Mouse (Mus musculus) thymus, postnatal 36 days (tissue): ENCODE measurements around the gene Gm20388.

Source experiments
- DNase-seq, 2 experiments: peaks; one replicate each; pipeline ENCODE4 v3.0.0; 2022; ENCODE audit warnings: mixed read lengths in 2 of 2

The Gm20388 gene

DNA sequence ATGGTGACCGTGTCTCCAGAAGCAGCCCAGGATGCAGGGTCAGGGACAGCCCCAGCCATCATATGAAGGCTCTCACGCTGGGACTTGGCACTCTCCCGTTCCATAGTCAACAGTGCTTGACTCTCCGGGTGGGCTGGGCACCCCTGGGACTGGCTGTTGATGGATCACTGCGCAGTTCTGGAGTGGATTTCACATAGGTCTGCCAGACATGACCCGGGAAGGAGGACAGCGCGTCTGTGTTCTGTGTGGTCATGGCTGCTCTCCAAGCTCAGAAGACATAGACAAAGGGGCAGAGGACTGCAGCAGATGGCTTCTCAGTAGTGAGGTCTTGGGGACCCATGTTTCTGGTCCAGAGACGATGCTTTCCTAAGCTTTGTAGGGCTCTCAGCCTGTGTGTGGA is 2140.0 kb downstream of the Gm20388 start:
- DNase-seq, result no peak

DNA sequence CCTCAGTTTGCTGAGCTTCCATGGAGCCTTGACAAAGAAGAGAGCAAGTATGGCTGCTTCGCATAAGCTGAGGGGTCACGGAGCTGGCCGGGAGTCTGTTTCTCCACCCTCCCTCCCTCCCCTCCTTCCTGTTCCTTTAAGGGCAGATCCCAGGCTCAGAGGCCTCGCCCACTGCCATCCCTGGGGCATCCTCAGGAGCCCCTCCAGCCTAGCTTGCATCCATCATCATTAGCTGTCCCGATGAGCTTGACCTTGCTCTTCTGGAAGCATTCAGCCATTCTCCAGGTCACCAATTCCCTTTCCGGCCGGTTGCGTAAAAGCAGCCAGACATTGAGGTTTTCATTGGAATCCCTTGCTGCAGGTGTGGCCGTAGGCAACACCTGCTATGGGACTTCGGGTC is 2144.7 kb downstream of the Gm20388 start:
- no peak for DNase-seq

DNA sequence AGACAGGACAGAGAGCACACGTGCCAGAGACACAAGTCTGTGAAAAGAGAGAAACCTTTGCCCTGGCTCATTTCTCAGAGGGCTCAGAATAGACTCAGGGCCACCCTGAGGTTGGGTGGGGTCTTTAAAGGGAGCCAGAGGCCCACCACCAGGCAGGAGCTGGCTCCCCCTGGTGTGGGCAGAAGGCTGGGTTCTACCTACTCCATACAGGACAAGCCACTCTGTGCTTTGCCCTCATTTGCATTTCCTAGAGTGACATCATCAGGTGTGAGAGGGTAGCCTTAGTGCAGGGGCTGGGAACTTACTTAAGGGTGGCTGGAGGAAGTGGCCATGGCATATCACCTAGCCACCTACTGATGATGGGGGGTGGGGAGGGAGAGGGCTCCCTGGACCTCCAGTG is 2145.5 kb downstream of the Gm20388 start:
- DNase-seq, result no peak

DNA sequence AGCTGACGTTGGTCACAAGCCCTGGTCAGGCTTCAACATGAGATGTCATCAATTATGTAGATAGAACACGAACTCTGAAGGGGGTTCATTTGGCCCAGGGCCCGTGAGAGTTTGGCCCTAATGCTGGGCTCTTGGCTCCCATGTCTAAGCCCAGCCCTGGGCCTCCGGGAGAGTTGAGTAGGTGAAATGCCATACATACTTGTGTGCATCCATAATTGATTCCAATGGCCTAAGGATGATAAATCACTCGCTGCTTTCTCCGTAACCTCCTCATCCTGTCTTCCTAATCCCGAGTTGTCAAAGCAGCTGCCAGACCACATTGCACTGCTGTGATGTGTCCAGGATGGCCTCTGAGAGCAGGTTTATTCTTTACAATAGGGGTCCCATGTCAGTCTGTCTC is 2146.2 kb downstream of the Gm20388 start:
- DNase-seq, result no peak

DNA sequence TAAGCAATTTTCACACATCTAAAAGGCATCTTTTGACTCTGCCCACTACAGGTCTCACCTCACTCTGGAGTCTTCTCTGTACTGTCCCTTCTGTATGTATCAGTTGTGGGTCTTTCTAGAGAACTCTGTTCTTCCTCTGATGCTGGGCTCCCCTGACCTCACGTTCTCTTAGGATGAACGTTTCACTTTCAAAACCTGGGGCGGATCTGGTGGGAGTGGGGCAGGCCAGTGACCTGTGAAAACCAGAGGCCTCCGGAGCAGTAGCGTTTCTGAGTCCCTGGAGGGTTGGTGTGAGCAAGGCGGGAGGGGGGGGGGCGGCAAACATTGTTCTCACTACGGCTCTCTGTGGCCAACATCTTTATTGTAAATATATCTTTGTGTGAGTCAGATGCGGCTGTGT is 2147.9 kb downstream of the Gm20388 start:
- no peak for DNase-seq

DNA sequence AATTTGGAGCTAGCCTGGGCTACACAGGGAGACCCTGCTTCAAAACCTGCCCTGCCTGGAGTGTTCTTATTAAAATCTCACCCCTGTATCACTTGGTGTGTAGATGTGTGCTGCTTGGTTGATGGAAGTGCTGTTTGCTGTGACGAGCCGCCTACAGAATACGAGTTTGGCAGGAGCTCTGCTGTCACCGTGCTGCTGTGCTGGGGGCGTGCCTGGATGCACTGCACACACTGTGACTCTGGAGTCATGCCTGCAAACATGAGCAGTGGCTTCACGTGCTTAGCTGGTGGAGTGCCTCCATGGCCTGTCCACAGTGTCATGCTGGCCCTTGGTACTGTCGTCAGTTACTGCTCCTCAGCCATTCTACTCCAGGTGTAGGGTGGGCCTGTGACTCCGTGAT is 2148.3 kb downstream of the Gm20388 start:
- DNase-seq, result no peak

DNA sequence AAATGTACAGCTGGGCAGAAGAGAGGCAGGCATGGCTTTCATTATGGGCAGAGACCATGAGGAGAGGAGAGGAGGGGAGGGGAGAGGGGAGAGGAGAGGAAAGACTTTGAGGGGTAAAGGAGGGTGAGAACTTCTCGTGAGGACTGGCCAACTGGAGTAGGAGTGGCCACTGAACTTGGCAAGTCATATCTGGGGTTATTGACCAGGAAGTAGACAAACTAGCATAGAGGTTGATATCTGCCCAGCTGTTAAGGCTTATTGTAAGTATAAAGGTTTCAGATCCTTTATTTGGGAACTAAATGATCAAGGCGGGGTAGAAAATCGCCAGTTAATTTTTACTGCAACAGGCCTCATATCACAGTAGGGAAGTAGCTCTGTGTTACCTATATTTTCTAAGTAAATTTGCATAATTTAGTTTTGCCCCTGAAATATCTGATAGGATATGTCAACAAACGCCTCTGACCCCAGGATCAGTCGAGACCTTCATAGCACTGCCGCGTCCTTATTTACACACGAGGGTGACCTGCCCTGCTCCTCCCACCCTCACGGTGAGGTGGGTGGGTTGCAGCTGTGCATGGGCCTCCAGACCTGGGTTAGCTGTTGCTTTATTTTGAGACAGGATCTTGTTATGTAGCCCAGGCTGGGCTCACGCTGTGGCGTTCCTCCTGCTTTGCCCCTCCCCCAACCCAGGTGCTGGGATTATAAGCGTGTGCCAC is 2152.0 kb downstream of the Gm20388 start:
- DNase-seq, result no peak

DNA sequence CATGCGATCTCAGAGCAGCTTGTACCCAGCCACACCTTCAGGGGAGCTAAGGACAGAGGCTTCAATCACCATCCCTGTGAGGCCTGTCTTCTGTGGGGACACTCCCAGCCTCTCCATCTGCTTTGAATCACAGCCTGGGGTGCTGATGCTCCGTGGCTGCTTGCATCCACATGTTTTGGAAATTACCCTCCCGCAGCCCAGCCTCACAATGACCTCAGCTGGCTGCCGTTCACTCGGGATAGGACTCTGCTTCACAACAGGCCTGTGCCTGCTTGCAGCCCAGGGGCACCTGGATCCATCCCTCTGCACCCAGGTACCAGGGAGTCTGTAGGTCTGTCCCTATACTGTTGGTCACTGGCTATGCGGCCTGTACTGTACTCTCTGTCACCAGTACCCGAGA is 2153.7 kb downstream of the Gm20388 start:
- DNase-seq, result no peak

DNA sequence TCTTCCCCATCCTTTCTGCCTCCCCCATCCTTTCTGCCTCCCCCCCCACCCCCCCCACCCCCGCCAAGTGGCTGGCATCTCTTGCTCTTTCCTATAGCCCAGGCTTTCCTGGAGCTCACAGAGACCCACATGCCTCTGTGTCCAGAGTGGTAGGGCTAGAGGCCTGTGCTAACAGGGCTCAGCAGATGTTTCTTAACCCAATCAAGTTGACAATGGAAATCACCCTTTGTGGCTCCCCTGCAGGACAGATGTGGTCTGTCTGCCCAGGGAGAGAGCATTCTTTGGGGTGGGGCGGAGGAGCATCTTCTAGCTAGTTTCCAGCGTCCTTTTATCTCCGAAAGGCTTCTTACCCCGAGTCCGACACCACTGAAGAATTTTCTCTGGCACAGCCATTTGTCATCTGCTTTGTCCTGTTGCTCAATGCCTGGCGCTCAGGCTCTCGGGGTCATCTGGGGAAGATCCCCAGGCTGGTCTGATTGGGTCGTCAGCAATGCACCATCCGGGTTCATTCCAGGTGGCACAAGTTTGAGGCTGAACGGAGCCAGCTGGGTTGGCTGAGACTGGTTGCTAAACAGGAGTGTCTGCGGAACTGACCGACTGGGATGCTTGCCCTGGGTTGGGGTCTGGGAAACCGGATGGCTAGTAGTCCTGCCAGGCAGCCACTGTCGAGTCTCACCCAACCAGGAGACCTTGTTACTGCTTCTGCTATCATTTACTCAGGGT is 2157.3 kb downstream of the Gm20388 start:
- DNase-seq, result no peak

DNA sequence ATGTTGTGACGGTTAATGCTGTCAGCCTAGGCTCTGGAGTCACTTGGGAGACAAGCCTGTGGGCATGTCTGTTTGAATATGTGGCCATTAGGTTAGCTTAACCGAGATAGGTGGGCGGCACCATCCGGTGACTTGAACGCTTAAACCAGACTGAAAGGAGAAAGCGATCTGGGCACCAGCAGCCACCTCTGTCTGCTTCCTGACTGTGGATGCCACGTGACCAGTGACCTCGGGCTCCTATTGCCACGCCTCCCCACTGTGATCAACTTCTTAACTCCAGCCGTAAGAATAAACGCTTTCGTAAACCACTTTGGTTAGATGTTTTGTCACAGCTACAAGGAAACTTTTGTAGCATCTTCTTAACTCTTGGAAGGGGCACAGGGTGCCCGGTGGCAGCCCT is 2158.0 kb downstream of the Gm20388 start:
- DNase-seq, result no peak

DNA sequence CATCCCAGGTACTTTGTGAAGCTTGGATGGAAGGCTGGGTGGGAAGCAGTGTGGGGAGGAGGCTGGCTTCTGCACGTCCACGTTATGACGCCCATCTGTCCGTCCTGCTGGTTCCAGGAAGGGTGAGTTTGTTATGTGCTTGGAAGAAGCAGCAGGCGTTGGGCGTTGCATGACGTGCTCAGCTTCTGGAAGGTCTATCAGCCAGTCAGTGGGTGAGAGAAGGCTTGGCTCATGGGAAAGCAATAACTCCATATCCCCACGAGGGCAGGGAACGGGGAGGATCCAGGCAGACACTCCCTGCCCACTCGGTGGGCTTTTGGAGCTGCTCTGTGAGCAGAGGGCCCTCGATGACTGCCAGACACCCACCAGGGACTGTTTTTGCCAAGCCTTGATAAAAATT is 2158.6 kb downstream of the Gm20388 start:
- no peak for DNase-seq

DNA sequence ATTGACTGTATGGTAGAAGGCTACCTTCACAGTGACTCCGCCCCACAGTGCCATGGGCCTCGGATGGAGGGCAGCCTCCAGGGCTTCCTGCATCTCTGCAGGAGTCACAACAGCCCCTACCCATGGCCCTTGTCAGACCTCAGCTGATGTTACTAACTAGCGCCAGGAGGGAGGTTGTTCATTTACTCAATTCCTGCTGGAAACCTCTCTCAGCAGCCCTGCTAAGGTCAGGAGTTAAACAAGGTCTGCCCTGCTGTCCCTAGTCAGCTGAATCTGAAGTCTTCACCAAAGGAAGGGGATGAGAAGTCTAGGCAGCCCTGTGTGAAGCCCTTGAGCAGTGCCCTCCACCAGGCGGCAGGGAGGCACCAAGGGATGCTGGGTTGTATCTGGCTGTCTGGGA is 2160.6 kb downstream of the Gm20388 start:
- DNase-seq, result no peak

DNA sequence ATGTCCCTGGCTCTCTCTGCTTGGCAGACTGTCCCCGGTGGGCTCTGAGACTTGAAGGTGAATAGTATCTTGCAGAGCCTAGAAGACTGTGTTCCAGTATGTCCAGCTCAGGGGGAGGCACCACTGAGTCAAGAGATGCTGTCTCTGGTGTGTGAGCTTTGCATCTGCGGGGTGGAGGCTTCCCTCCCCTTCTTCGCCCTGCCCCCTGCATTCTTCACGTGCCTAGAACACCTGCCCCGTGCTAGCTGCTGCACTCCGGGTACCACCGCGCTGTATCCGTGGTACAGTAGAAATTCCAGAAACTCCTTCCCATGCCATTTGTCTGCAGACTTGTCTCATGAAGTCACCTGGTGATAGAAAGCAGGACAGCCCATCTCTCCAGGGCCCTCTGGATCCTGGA is 2163.3 kb downstream of the Gm20388 start:
- DNase-seq, result no peak

DNA sequence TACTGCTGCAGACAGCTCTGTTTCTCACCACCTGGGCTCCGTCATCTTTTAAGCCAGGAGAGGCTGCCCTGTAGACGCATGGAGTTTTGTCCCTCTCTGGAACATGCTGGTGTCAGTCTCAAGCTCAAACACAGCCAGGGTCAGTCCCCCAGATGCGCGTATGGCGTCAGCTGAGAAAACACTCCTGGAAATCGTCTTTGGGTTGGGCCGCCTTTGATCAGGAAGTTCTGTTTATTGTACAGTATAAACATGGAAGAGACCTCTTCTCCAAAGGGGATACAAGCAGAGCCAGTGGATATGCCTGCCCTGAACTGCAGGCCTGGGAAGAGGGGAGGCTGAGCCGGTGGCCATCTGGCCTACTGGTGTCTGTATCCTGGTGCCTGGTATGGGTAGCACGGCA is 2163.8 kb downstream of the Gm20388 start:
- no peak for DNase-seq

DNA sequence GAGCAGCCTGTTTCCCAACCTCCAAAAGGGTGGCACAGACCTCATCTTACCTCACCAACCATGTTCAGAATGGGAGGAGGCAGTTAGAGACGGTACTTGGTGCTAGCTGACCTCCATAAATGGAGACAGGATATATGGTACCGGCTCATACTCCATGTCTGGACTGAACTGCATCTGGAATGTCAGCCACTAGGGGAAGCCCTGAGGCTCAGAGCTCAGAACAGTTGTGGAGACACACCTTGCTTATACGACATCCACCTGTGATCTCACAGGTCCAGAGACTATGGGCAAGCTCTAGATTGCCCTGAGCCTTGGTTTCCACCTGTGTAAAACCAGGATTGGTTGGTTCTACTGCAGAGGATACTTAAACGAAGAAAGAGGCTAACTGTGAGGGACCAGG is 2164.3 kb downstream of the Gm20388 start:
- DNase-seq, result no peak

DNA sequence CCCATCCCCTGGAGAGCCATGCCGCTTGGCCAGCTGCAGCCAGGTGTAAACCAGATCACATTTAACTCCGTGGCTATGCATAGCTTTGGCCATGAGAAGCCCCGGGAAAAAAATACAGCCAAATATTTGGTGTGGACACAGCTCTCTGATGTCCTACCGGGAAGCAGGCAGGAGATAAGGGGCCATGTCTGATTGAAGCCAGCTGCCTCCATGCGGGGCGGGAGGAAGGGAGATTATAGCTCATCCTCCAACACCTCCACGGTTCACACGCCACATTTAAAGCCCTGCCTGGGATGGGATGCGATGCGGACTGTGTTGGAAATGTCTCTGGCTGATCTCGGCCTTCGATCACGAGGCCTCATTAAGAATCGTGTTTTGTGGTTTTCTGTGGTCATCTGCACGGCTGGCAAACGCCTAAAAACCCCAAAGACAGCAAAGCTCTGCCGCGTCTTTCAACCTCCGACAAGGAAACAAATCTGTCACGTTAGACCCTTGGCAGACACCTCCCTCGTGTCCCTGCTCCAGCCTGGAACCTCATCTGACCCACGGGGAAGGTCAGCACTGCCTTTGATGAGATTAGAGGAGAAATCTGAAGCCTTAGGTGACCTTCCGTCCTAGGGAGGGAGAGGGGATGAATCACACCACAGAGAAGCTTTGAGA is 2165.7 kb downstream of the Gm20388 start:
- DNase-seq, result no peak

DNA sequence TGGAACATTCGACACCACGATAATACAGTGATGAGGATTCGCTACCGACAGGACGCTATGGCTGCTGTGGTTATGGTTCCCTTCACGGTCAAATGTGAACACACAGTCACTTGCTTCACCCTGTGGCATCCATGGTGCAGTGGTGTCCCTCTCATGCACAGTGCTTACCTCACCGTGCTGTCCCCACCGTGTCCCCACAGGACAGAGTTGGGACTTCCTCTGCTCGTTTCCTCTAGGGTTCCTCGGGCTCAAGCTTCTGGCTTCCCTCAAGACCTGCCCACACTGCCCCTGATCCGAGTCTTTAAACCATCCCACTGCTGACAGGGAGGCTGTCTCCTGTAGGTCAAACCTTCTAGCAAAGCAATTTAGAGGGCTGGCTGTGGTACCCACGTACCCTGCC is 2167.7 kb downstream of the Gm20388 start:
- no peak for DNase-seq

DNA sequence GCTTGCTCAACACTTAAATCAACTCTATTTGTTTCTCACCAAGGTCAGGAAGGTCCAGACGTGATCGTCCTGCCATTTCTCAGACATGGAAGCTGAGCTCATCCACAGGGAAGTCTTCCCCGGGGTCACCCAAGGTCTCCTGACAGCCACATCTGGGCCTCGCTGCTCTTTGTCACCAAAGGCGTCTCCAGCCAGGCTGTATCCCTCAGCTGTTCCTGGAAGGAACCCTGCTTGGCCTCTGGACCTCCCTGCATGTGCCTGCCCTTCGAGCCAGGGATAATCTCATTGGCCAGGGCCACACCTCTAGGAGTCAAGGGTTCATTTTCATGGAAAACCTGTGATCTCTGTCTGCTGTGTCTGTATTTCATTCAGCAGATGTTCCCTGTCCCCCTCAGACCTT is 2168.5 kb downstream of the Gm20388 start:
- no peak for DNase-seq

DNA sequence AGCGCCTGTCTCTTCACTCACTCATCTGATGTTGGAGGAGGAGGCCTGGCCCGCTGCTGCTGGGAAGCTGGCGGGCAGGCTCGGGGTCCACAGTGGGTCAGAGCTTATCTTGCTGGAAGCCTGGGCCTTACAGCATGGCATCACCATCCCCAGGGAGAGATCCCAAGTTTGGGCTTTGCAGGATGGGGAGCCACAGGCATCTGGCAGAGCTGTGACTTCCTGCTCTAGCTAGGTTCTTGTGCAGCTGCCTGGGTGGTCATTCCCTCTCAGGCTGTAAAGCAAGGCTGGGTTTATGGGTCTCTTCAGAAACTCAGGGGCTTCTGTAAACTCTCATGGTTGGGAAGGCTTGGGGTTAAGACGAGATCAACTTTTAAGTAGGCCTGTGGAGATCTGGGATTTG is 2169.7 kb downstream of the Gm20388 start:
- DNase-seq, result no peak

DNA sequence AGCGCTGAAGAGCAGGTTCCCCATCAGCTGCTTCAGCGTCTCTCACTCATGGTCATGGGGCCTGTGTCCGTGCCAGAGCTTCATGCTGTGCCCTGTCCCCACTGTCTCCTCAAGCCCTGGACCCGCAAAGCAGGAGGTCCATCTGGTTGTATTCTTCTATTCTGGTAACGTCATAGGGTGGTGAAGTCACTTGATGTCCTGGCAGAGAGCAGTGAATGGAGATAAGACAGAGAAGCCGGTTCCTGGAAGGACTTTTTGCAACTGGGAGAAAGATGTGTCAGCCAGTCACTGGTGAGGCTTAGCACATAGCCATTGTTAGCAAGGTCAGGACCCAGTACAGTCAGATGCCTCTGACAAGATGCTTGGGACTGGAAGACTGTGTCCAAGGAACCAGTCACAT is 2172.8 kb downstream of the Gm20388 start:
- DNase-seq, result no peak

DNA sequence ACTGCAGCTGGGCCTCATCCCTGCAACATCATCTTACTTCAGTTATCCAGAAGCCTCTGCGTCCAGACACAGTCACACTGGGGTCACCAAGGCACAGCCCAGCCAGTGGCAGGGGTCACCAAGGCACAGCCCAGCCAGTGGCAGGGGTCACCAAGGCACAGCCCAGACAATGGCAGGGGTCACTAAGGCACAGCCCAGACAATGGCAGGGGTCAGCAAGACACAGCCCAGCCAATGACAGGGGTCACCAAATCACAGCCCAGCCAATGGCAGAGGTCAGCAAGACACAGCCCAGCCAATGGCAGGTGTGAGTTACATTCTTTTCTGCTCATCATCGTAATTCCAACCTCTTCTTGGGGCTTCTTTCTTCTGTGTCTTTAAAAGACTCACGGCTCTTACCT is 2173.5 kb downstream of the Gm20388 start:
- DNase-seq, result no peak

DNA sequence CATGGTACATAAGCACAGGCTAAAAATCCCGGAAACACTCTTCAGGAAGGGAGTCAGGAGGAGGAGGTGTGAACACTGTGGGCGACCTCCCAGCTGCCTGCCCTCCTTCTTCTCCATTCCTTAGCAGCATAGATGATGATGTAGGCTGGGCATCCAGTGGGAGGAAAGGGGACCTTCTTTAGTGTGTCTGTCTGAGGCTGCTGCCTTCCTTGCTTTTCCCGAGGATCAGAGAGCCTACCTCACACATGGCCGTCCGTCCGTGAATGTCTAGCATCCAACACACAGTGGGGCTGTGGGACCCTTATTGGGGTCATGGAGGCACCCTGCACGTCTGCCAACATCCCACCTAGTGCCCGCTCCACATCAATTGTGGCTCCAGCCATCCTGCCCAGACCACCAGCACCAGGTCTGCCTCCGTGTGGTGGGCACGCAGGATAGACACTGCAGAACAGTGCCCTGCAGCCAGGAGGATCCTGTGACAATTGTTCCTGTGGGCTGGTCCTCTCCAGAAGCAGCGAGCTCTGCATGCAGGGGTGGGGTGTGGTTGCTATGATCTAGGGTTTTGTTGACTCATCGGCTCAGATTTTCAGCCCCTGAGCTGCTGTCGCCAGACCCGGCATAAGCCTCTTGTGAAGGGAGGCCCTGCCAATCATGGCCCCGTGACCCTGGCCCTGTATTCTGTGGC is 2174.2 kb downstream of the Gm20388 start:
- no peak for DNase-seq

DNA sequence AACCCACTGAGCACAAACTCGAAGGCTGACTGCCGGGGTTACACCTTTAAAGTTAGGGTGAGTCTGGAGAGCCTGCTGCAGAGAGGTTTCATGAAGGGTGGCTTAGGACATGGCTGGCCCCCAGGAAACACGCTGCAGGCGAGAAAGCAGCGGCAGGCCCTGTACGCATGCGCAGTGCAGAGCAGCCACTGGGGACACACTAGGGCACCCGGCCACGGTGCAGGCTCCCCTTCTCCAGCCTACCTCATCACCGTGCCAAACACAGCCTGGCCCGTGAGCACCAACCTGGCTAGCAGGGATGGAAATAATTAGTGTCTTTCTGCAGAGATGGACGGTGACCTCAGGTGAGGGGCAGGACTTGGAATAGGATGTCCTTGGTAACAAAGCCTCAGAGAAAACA is 2175.4 kb downstream of the Gm20388 start:
- DNase-seq, result peak in 1 of 2 experiments; percentile 9

DNA sequence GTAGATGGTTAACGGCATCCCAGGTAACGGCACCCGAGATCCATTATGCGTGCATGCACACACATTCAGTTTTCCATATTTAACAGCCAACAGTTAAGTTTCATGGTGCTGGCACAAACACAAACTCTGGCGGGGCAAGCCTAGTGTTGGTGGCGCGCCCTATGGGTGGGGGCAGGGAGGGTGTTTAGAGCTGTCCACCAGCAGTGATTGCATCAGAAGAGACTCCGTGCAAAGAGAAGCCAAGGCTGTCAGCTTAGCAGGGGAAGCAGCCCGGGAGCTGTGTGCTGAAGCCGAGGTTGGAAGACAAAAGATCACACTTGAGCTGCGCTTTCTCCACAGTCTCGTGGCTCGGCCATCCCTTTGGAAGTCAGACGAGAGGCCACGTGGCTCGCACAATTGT is 2178.0 kb downstream of the Gm20388 start:
- DNase-seq, result no peak
